Mouse (Mus musculus): ENCODE measurements around the gene Kif2a. TPM values are rescaled to one million over a fixed set of nuclear protein-coding genes. Genes with fewer than 3 reads are reported as not detected.

Gene Kif2a
- polyA plus RNA-seq, 1 experiment from 2014 or later = 23.9 TPM

GRCm38 (mm10) chr13:107056318-107056717 is 34.4 kb upstream of the Kif2a start:
- WGBS = 36% methylated on average over 4 of the region's 4 CpGs
- H3K4me2 ChIP-seq (ENCODE audit: low read length) = no peak overlapping the region

GRCm38 (mm10) chr13:107054496-107054895 is 32.6 kb upstream of the Kif2a start:
- H3K4me1 ChIP-seq (ENCODE audit: control insufficient read depth in 2 of 2, insufficient read depth in 2 of 2, low read length in 2 of 2) = peaks cover 0 to 6% of the 10 kb centered on the region in 2 experiments
- H3K9ac ChIP-seq (ENCODE audit: low read length) = no peak overlapping the region
- no peaks in the 10 kb centered on the region for H3K9me3 ChIP-seq (ENCODE audit: control insufficient read depth, low read length)
- H3K27ac ChIP-seq (replicated peaks in 1 of 2; ENCODE audit: control insufficient read depth in 1 of 2, insufficient read depth in 1 of 2, low read depth in 2 of 2, low read length in 2 of 2) = no peak overlapping the region
- WGBS = 63% methylated on average over 4 of the region's 4 CpGs
- H3K4me3 ChIP-seq (ENCODE audit: control insufficient read depth in 1 of 2, insufficient read depth in 1 of 2, low read depth in 1 of 2, low read length in 2 of 2) = no peak overlapping the region
- ATAC-seq (ENCODE audit: insufficient number of reproducible peaks, insufficient read depth, low FRiP score, low read depth) = no peak
- H3K27me3 ChIP-seq (ENCODE audit: control insufficient read depth, insufficient read depth, low read length) = no peaks in the 10 kb centered on the region
- no peak overlapping the region for H3K4me2 ChIP-seq (ENCODE audit: low read length)
- H3K36me3 ChIP-seq (ENCODE audit: control insufficient read depth, insufficient read depth, low read length) = no peaks in the 10 kb centered on the region

More at GRCm38 (mm10) chr13:107056318-107056717, 34.4 kb upstream of the Kif2a start:
- no peaks in the 10 kb centered on the region for H3K9me3 ChIP-seq (ENCODE audit: control insufficient read depth, low read length)
- no peaks in the 10 kb centered on the region for H3K27me3 ChIP-seq (ENCODE audit: control insufficient read depth, insufficient read depth, low read length)
- H3K4me1 ChIP-seq (ENCODE audit: control insufficient read depth in 2 of 2, insufficient read depth in 2 of 2, low read length in 2 of 2) = peaks cover 0 to 1% of the 10 kb centered on the region in 2 experiments; a peak in 3 of 4 replicates
- no peak for ATAC-seq (ENCODE audit: insufficient number of reproducible peaks, insufficient read depth, low FRiP score, low read depth)
- no peak overlapping the region for H3K9ac ChIP-seq (ENCODE audit: low read length)
- H3K36me3 ChIP-seq (ENCODE audit: control insufficient read depth, insufficient read depth, low read length) = no peaks in the 10 kb centered on the region
- H3K27ac ChIP-seq (replicated peaks in 1 of 2; ENCODE audit: control insufficient read depth in 1 of 2, insufficient read depth in 1 of 2, low read depth in 2 of 2, low read length in 2 of 2) = no peak overlapping the region
- no peak overlapping the region for H3K4me3 ChIP-seq (ENCODE audit: control insufficient read depth in 1 of 2, insufficient read depth in 1 of 2, low read depth in 1 of 2, low read length in 2 of 2)

GRCm38 (mm10) chr13:107051342-107051741 is 29.4 kb upstream of the Kif2a start:
- no peak overlapping the region for H3K4me3 ChIP-seq (ENCODE audit: control insufficient read depth in 1 of 2, insufficient read depth in 1 of 2, low read depth in 1 of 2, low read length in 2 of 2)
- H3K4me1 ChIP-seq (ENCODE audit: control insufficient read depth in 2 of 2, insufficient read depth in 2 of 2, low read length in 2 of 2) = peaks cover 0 to 6% of the 10 kb centered on the region in 2 experiments
- H3K27me3 ChIP-seq (ENCODE audit: control insufficient read depth, insufficient read depth, low read length) = no peaks in the 10 kb centered on the region
- H3K9ac ChIP-seq (ENCODE audit: low read length) = no peak overlapping the region
- H3K9me3 ChIP-seq (ENCODE audit: control insufficient read depth, low read length) = peaks cover 5% of the 10 kb centered on the region; the same call in 1 of the 2 replicates
- ATAC-seq (ENCODE audit: insufficient number of reproducible peaks, insufficient read depth, low FRiP score, low read depth) = no peak
- H3K36me3 ChIP-seq (ENCODE audit: control insufficient read depth, insufficient read depth, low read length) = no peaks in the 10 kb centered on the region
- no peak overlapping the region for H3K4me2 ChIP-seq (ENCODE audit: low read length)
- no peak overlapping the region for H3K27ac ChIP-seq (replicated peaks in 1 of 2; ENCODE audit: control insufficient read depth in 1 of 2, insufficient read depth in 1 of 2, low read depth in 2 of 2, low read length in 2 of 2)
- 51% methylated on average over 3 of the region's 3 CpGs for WGBS

- Histone ChIP-seq H3K4me3 (ENCODE audit: control insufficient read depth in 1 of 2, insufficient read depth in 1 of 2, low read depth in 1 of 2, low read length in 2 of 2) (no peak overlapping the region), H3K36me3 (ENCODE audit: control insufficient read depth, insufficient read depth, low read length) (no peaks in the 10 kb centered on the region), H3K9me3 (ENCODE audit: control insufficient read depth, low read length) (peaks cover 5% of the 10 kb centered on the region; the same call in 1 of the 2 replicates), H3K9ac (ENCODE audit: low read length) (no peak overlapping the region), H3K4me2 (ENCODE audit: low read length) (no peak overlapping the region), H3K27me3 (ENCODE audit: control insufficient read depth, insufficient read depth, low read length) (no peaks in the 10 kb centered on the region), H3K27ac (replicated peaks in 1 of 2; ENCODE audit: control insufficient read depth in 1 of 2, insufficient read depth in 1 of 2, low read depth in 2 of 2, low read length in 2 of 2) (no peak overlapping the region), H3K4me1 (ENCODE audit: control insufficient read depth in 2 of 2, insufficient read depth in 2 of 2, low read length in 2 of 2) (peaks cover 2 to 5% of the 10 kb centered on the region in 2 experiments; a peak in 2 of 4 replicates)
- 19% methylated on average over 5 of the region's 5 CpGs for WGBS
- no peak for ATAC-seq (ENCODE audit: insufficient number of reproducible peaks, insufficient read depth, low FRiP score, low read depth)
Observed at GRCm38 (mm10) chr13:107044229-107044628, 22.3 kb upstream of the Kif2a start.

- peaks cover 9 to 19% of the 10 kb centered on the region in 2 experiments; a peak in 3 of 4 replicates for H3K4me1 ChIP-seq (ENCODE audit: control insufficient read depth in 2 of 2, insufficient read depth in 2 of 2, low read length in 2 of 2)
- H3K9ac ChIP-seq (ENCODE audit: low read length) = no peak overlapping the region
- H3K27me3 ChIP-seq (ENCODE audit: control insufficient read depth, insufficient read depth, low read length) = no peaks in the 10 kb centered on the region
- peaks cover 5% of the 10 kb centered on the region; the same call in 1 of the 2 replicates for H3K9me3 ChIP-seq (ENCODE audit: control insufficient read depth, low read length)
- no peak overlapping the region for H3K4me2 ChIP-seq (ENCODE audit: low read length)
- no peak overlapping the region for H3K4me3 ChIP-seq (ENCODE audit: control insufficient read depth in 1 of 2, insufficient read depth in 1 of 2, low read depth in 1 of 2, low read length in 2 of 2)
- H3K36me3 ChIP-seq (ENCODE audit: control insufficient read depth, insufficient read depth, low read length) = no peaks in the 10 kb centered on the region
- ATAC-seq (ENCODE audit: insufficient number of reproducible peaks, insufficient read depth, low FRiP score, low read depth) = no peak
- 71% methylated on average over 6 of the region's 6 CpGs for WGBS
- no peak overlapping the region for H3K27ac ChIP-seq (replicated peaks in 1 of 2; ENCODE audit: control insufficient read depth in 1 of 2, insufficient read depth in 1 of 2, low read depth in 2 of 2, low read length in 2 of 2)
Observed at GRCm38 (mm10) chr13:107042551-107042950, 20.6 kb upstream of the Kif2a start.

GRCm38 (mm10) chr13:107039493-107039892 is 17.6 kb upstream of the Kif2a start:
- no peaks in the 10 kb centered on the region for H3K9me3 ChIP-seq (ENCODE audit: control insufficient read depth, low read length)
- H3K4me2 ChIP-seq (ENCODE audit: low read length) = no peak overlapping the region
- no peaks in the 10 kb centered on the region for H3K27me3 ChIP-seq (ENCODE audit: control insufficient read depth, insufficient read depth, low read length)
- 45% methylated on average over 4 of the region's 4 CpGs for WGBS
- H3K27ac ChIP-seq (replicated peaks in 1 of 2; ENCODE audit: control insufficient read depth in 1 of 2, insufficient read depth in 1 of 2, low read depth in 2 of 2, low read length in 2 of 2) = no peak overlapping the region
- no peaks in the 10 kb centered on the region for H3K36me3 ChIP-seq (ENCODE audit: control insufficient read depth, insufficient read depth, low read length)
- H3K4me1 ChIP-seq (ENCODE audit: control insufficient read depth in 2 of 2, insufficient read depth in 2 of 2, low read length in 2 of 2) = peaks cover 10 to 29% of the 10 kb centered on the region in 2 experiments; a peak in 3 of 4 replicates
- no peak for ATAC-seq (ENCODE audit: insufficient number of reproducible peaks, insufficient read depth, low FRiP score, low read depth)
- no peak overlapping the region for H3K4me3 ChIP-seq (ENCODE audit: control insufficient read depth in 1 of 2, insufficient read depth in 1 of 2, low read depth in 1 of 2, low read length in 2 of 2)
- no peak overlapping the region for H3K9ac ChIP-seq (ENCODE audit: low read length)

GRCm38 (mm10) chr13:107038346-107038745 is 16.4 kb upstream of the Kif2a start:
- Histone ChIP-seq H3K27ac (replicated peaks in 1 of 2; ENCODE audit: control insufficient read depth in 1 of 2, insufficient read depth in 1 of 2, low read depth in 2 of 2, low read length in 2 of 2) (peak overlapping the region in 1 of 2 experiments; percentile 43; a peak in 1 of 4 replicates), H3K9me3 (ENCODE audit: control insufficient read depth, low read length) (no peaks in the 10 kb centered on the region)
- 44% methylated on average over 2 of the region's 2 CpGs for WGBS

More at GRCm38 (mm10) chr13:107038346-107038745, 16.4 kb upstream of the Kif2a start:
- H3K36me3 ChIP-seq (ENCODE audit: control insufficient read depth, insufficient read depth, low read length) = no peaks in the 10 kb centered on the region
- H3K27me3 ChIP-seq (ENCODE audit: control insufficient read depth, insufficient read depth, low read length) = no peaks in the 10 kb centered on the region
- no peak overlapping the region for H3K4me2 ChIP-seq (ENCODE audit: low read length)
- H3K9ac ChIP-seq (ENCODE audit: low read length) = no peak overlapping the region
- H3K4me3 ChIP-seq (ENCODE audit: control insufficient read depth in 1 of 2, insufficient read depth in 1 of 2, low read depth in 1 of 2, low read length in 2 of 2) = no peak overlapping the region
- H3K4me1 ChIP-seq (ENCODE audit: control insufficient read depth in 2 of 2, insufficient read depth in 2 of 2, low read length in 2 of 2) = peaks cover 8 to 25% of the 10 kb centered on the region in 2 experiments; a peak in 3 of 4 replicates
- no peak for ATAC-seq (ENCODE audit: insufficient number of reproducible peaks, insufficient read depth, low FRiP score, low read depth)

Measured in heart, embryonic 14.5 days (tissue).